Mouse (Mus musculus): ENCODE measurements around the gene Slc2a12.

- TF ChIP-seq CTCF (conservative IDR thresholded peaks at IDR 0.05; ENCODE audit: insufficient read depth, insufficient read length, low read depth, low read length) (no peak), POLR2A (IDR thresholded peaks at IDR 0.05; ENCODE audit: low read depth, low read length) (no peak)
Measured at GRCm38 (mm10) chr10:22728257-22728656, 83.4 kb downstream of the Slc2a12 start.

All from kidney, adult 2 months (tissue).